Comparison of ENCODE assay signal across 9 mouse cellular contexts in genomic region chr17:86412141-86412540, GRCm38 (mm10).
DNase-seq lines count a peak whose midpoint lies in the region; ATAC-seq lines count a peak whose summit lies in the region.
"Had no signal": no experiment of that assay in that cellular context is flagged by ENCODE, and none has a peak within 500 bp of the region (broad histone marks: within the 10 kb centered on the region; RNA-seq: fewer than 3 reads in every experiment).

No protein-coding gene starts in this region.

- H3K27ac ChIP-seq in kidney, embryonic 16.5 days (ENCODE audit: low read length): no peak overlapping the region
- no peak overlapping the region for H3K27ac ChIP-seq in embryonic facial prominence, embryonic 14.5 days (replicated peaks; ENCODE audit: low read depth, low read length)
- no peak overlapping the region for H3K27ac ChIP-seq in intestine, embryonic 16.5 days (ENCODE audit: low read length)
- no peak overlapping the region for H3K27ac ChIP-seq in midbrain, embryonic 16.5 days (ENCODE audit: low read length)
- no peak overlapping the region for H3K27ac ChIP-seq in midbrain, embryonic 10.5 days (replicated peaks)
- H3K27ac ChIP-seq: limb, embryonic 10.5 days; macrophage had no signal

- peaks cover 2% of the 10 kb centered on the region for H3K4me1 ChIP-seq in kidney, embryonic 16.5 days (ENCODE audit: insufficient read depth, low read length)
- H3K4me1 ChIP-seq in embryonic facial prominence, embryonic 14.5 days (ENCODE audit: control insufficient read depth, insufficient read depth, low read length): peaks cover 24% of the 10 kb centered on the region
- peaks cover 14% of the 10 kb centered on the region for H3K4me1 ChIP-seq in intestine, embryonic 16.5 days (ENCODE audit: control insufficient read depth, insufficient read depth, low read length)
- H3K4me1 ChIP-seq in midbrain, embryonic 16.5 days (ENCODE audit: control insufficient read depth, insufficient read depth, low read length): peaks cover 35% of the 10 kb centered on the region
- peaks cover 65% of the 10 kb centered on the region for H3K4me1 ChIP-seq in midbrain, embryonic 10.5 days

- 50% methylated on average over 6 of the region's 6 CpGs for WGBS in kidney, embryonic 16.5 days
- WGBS in embryonic facial prominence, embryonic 14.5 days: 66% methylated on average over 6 of the region's 6 CpGs
- WGBS in intestine, embryonic 16.5 days: 46% methylated on average over 6 of the region's 6 CpGs
- 79% methylated on average over 6 of the region's 6 CpGs for WGBS in midbrain, embryonic 16.5 days
- 80% methylated on average over 6 of the region's 6 CpGs for WGBS in midbrain, embryonic 10.5 days

- H3K9me3 ChIP-seq in kidney, embryonic 16.5 days (ENCODE audit: low read length): no peaks in the 10 kb centered on the region
- H3K9me3 ChIP-seq in embryonic facial prominence, embryonic 14.5 days (ENCODE audit: control insufficient read depth, low read length): no peaks in the 10 kb centered on the region
- no peaks in the 10 kb centered on the region for H3K9me3 ChIP-seq in intestine, embryonic 16.5 days (ENCODE audit: control insufficient read depth, low read length)
- no peaks in the 10 kb centered on the region for H3K9me3 ChIP-seq in midbrain, embryonic 16.5 days (replicated peaks; ENCODE audit: control insufficient read depth, low read length, poor library complexity, severe bottlenecking)
- no peaks in the 10 kb centered on the region for H3K9me3 ChIP-seq in midbrain, embryonic 10.5 days (replicated peaks)
- H3K9me3 ChIP-seq: limb, embryonic 10.5 days had no signal

- no peak; the same call in 1 of the 2 replicates for ATAC-seq in kidney, embryonic 16.5 days (ENCODE audit: low FRiP score, low TSS enrichment)
- peak; percentile 32; the same call in 1 of the 2 replicates for ATAC-seq in embryonic facial prominence, embryonic 14.5 days (ENCODE audit: low read depth)
- peak; percentile 59 for ATAC-seq in intestine, embryonic 16.5 days
- ATAC-seq in midbrain, embryonic 16.5 days: no peak

- no peaks in the 10 kb centered on the region for H3K36me3 ChIP-seq in kidney, embryonic 16.5 days (ENCODE audit: insufficient read depth, low read length)
- no peaks in the 10 kb centered on the region for H3K36me3 ChIP-seq in embryonic facial prominence, embryonic 14.5 days (ENCODE audit: control insufficient read depth, insufficient read depth, low read length)
- no peaks in the 10 kb centered on the region for H3K36me3 ChIP-seq in intestine, embryonic 16.5 days (ENCODE audit: control insufficient read depth, insufficient read depth, low read length)
- H3K36me3 ChIP-seq in midbrain, embryonic 16.5 days (ENCODE audit: control insufficient read depth, insufficient read depth, low read length): no peaks in the 10 kb centered on the region
- H3K36me3 ChIP-seq in midbrain, embryonic 10.5 days: no peaks in the 10 kb centered on the region
- H3K36me3 ChIP-seq: limb, embryonic 10.5 days had no signal

- peak; percentile 12 for DNase-seq in kidney, postnatal 14 days
- peak; percentile 31 for DNase-seq in embryonic facial prominence, embryonic 14.5 days (ENCODE audit: low spot score)
- DNase-seq in gastrocnemius, adult 8-10 months (ENCODE audit: low spot score in 2 of 2): peak; percentile 17 to 26
- DNase-seq in midbrain, embryonic 10.5 days (ENCODE audit: low spot score): no peak

- no peak overlapping the region for H3K4me3 ChIP-seq in kidney, embryonic 16.5 days (ENCODE audit: low read length)
- H3K4me3 ChIP-seq in embryonic facial prominence, embryonic 14.5 days (ENCODE audit: low read depth, low read length): no peak overlapping the region
- no peak overlapping the region for H3K4me3 ChIP-seq in intestine, embryonic 16.5 days (ENCODE audit: low read length)
- no peak overlapping the region for H3K4me3 ChIP-seq in midbrain, embryonic 16.5 days (ENCODE audit: low read depth, low read length)
- H3K4me3 ChIP-seq in midbrain, embryonic 10.5 days: no peak overlapping the region
- H3K4me3 ChIP-seq: limb, embryonic 10.5 days had no signal

- H3K27me3 ChIP-seq in kidney, embryonic 16.5 days (ENCODE audit: insufficient read depth, low read length): no peaks in the 10 kb centered on the region
- H3K27me3 ChIP-seq in embryonic facial prominence, embryonic 14.5 days (replicated peaks; ENCODE audit: control insufficient read depth, insufficient read depth, low read length): no peaks in the 10 kb centered on the region
- H3K27me3 ChIP-seq in intestine, embryonic 16.5 days (replicated peaks; ENCODE audit: control insufficient read depth, insufficient read depth, low read length): no peaks in the 10 kb centered on the region
- no peaks in the 10 kb centered on the region for H3K27me3 ChIP-seq in midbrain, embryonic 16.5 days (ENCODE audit: control insufficient read depth, insufficient read depth, low read depth, low read length)
- peaks cover 39% of the 10 kb centered on the region for H3K27me3 ChIP-seq in midbrain, embryonic 10.5 days (ENCODE audit: low read depth, poor library complexity, severe bottlenecking)

- no peak overlapping the region for H3K4me2 ChIP-seq in kidney, embryonic 16.5 days (replicated peaks; ENCODE audit: low read depth, low read length)
- H3K4me2 ChIP-seq in embryonic facial prominence, embryonic 14.5 days (ENCODE audit: low read depth, low read length): no peak overlapping the region
- no peak overlapping the region for H3K4me2 ChIP-seq in intestine, embryonic 16.5 days (ENCODE audit: low read depth, low read length)
- no peak overlapping the region for H3K4me2 ChIP-seq in midbrain, embryonic 16.5 days (ENCODE audit: low read length)

- no peak overlapping the region for H3K9ac ChIP-seq in kidney, embryonic 16.5 days (replicated peaks; ENCODE audit: low read length)
- 0 out of 2 replicates have a peak overlapping the region, but pooled peaks have one; percentile 37 for H3K9ac ChIP-seq in embryonic facial prominence, embryonic 14.5 days (ENCODE audit: low read depth, low read length)
- H3K9ac ChIP-seq in intestine, embryonic 16.5 days (ENCODE audit: low read depth, low read length): no peak overlapping the region
- H3K9ac ChIP-seq in midbrain, embryonic 16.5 days (ENCODE audit: low read depth, low read length): no peak overlapping the region

Comparison
In these comparisons a context has a peak if more than half of its experiments do, and no peak if none do; other contexts are left out.
1. ATAC-seq: peak in embryonic facial prominence, embryonic 14.5 days (single experiment) and intestine, embryonic 16.5 days (single experiment); none in kidney, embryonic 16.5 days (single experiment) and midbrain, embryonic 16.5 days (single experiment).